Mouse (Mus musculus) heart, embryonic 15.5 days (tissue): ENCODE results near the gene Serpina5. TPM values are rescaled to one million over a fixed set of nuclear protein-coding genes. Genes with fewer than 3 reads are reported as not detected.

Experiments
- ATAC-seq: fragments of 200-750 bp; cut with Nextera tagmentation; replicated peaks from 2 replicates; pipeline ENCODE4 v1.8.0; 2017; ENCODE audit warnings: low read depth, moderate TSS enrichment; ENCODE audit not compliant: insufficient number of reproducible peaks, insufficient read depth, low FRiP score
- H3K27ac ChIP-seq: fragments of 300-500 bp; sonication (generic); 2 replicates; pipeline ENCODE4 v1.5.1; 2015; ENCODE audit warnings: mild to moderate bottlenecking, inconsistent platforms
- H3K27me3 ChIP-seq: fragments of 300-500 bp; sonication (generic); 2 replicates; pipeline ENCODE4 v1.6.1; 2015; ENCODE audit warnings: inconsistent platforms
- H3K36me3 ChIP-seq: fragments of 300-500 bp; sonication (generic); 2 replicates; pipeline ENCODE4 v1.6.1; 2015; ENCODE audit warnings: mild to moderate bottlenecking, inconsistent platforms
- H3K4me1 ChIP-seq: fragments of 300-500 bp; sonication (generic); replicated peaks from 2 replicates; pipeline ENCODE4 v1.6.1; 2015; ENCODE audit warnings: inconsistent platforms
- H3K4me2 ChIP-seq: fragments of 300-500 bp; sonication (generic); 2 replicates; pipeline ENCODE4 v1.6.1; 2015; ENCODE audit warnings: inconsistent platforms, mild to moderate bottlenecking, moderate library complexity
- H3K4me3 ChIP-seq: fragments of 300-500 bp; sonication (generic); 2 replicates; pipeline ENCODE4 v1.5.1; 2015; ENCODE audit warnings: mild to moderate bottlenecking, inconsistent platforms
- H3K9ac ChIP-seq: fragments of 300-500 bp; sonication (generic); 2 replicates; pipeline ENCODE4 v1.6.1; 2015; ENCODE audit warnings: mild to moderate bottlenecking, inconsistent platforms
- H3K9me3 ChIP-seq: fragments of 300-500 bp; sonication (generic); replicated peaks from 2 replicates; pipeline ENCODE4 v1.6.1; 2016; ENCODE audit warnings: inconsistent platforms
- WGBS: fragments of 180-500 bp; shearing (Covaris S2); methylation state at CpG from one replicate; pipeline ENCODE4 v1.1.7; 2015; ENCODE audit warnings: mixed read lengths; 5-methylcytosine and 5-hydroxymethylcytosine counted together
- polyA plus RNA-seq: library from polyadenylated mRNA; unstranded; fragments of >200 nt; fragmentation: Nextera tagmentation; extraction: Ambion mirVana; gene quantifications from 2 replicates; pipeline ENCODE4 v1.2.1, GENCODE M21; 2015

The Serpina5 gene
- polyA plus RNA-seq, result not detected in 2 replicates

DNA sequence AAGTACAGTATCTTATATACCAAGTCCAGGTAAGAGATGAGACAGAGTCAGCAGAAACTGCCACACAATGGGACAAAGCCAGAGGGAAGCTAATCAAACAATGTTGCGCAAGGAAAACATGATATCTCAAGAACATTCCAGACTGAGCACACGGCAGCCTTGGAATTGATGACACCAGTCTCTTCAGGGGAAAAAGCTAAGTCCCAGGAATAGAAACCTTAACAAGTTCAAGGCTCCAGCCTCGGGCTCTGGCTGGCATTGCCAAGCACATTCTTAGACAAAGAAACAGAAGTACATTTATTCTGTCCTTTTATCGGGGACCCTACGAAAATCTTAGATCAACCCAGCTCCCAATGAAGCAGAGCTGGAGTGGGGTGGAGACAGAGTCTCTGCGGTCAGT is at the start of gene Serpina5:
TSS of gene Serpina5 (plus strand) at position 346 of the 400 bp plus-strand sequence.
- Histone ChIP-seq H3K36me3 (no peaks in the 10 kb centered on the region), H3K9ac (no peak within 1 kb of the TSS), H3K4me2 (no peak within 1 kb of the TSS), H3K9me3 (no peaks in the 10 kb centered on the region), H3K27ac (no peak within 1 kb of the TSS), H3K4me1 (no peaks in the 10 kb centered on the region), H3K27me3 (no peaks in the 10 kb centered on the region), H3K4me3 (no peak within 1 kb of the TSS)
- ATAC-seq, result no peak
- 75% methylated on average over 6 of the region's 6 CpGs for whole genome bisulfite sequencing

DNA sequence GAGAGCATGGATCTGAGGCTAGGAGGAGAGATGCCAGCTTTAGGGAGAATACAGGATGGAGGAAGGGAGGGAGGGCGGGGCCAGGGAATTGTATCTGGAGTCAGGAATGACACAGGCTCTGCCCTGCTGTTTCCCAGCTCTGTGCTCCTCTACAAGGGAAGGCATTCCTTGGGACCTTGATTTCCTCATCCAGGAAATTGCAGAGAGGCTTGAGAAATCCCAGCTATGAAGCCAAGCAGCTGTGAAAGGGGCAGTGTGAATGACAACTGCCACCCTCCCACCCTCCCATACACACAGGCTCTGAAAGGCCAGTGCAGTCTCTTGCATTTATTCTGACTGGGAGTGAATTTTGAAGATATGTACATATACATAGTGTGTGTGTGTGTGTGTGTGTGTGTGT is 46.9 kb upstream of the Serpina5 start:
- no peak for ATAC-seq
- Histone ChIP-seq H3K9me3 (no peaks in the 10 kb centered on the region), H3K4me3 (no peak overlapping the region), H3K36me3 (no peaks in the 10 kb centered on the region), H3K4me1 (peaks cover 11% of the 10 kb centered on the region), H3K9ac (no peak overlapping the region), H3K27me3 (peaks cover 9% of the 10 kb centered on the region; the same call in 1 of the 2 replicates), H3K4me2 (no peak overlapping the region), H3K27ac (no peak overlapping the region)
- 37% methylated on average over 1 of the region's 1 CpGs for WGBS

DNA sequence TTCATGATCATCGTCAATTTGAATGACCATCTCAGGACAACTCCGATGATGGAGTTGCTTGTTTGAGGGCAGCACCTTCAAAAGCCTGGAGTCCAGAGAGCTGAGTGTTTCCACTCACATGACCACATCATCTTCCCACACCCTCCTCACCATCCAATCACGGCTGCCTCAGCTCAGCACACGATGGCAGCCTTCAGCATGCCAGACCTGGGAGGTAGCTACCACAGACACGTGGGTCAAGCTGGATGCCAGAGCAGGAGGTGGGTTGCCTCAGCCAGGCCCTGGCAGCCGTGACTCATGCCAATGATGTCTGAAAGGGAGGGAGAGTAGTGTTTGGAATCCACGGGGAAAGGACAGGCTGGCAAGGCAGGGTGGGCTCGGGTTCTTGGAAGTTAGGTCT is 45.2 kb upstream of the Serpina5 start:
- Histone ChIP-seq H3K4me3 (no peak overlapping the region), H3K9me3 (no peaks in the 10 kb centered on the region), H3K4me1 (peaks cover 11% of the 10 kb centered on the region), H3K27me3 (peaks cover 16% of the 10 kb centered on the region), H3K9ac (no peak overlapping the region), H3K27ac (no peak overlapping the region), H3K4me2 (no peak overlapping the region), H3K36me3 (no peaks in the 10 kb centered on the region)
- WGBS, result 68% methylated on average over 8 of the region's 8 CpGs
- ATAC-seq, result no peak

DNA sequence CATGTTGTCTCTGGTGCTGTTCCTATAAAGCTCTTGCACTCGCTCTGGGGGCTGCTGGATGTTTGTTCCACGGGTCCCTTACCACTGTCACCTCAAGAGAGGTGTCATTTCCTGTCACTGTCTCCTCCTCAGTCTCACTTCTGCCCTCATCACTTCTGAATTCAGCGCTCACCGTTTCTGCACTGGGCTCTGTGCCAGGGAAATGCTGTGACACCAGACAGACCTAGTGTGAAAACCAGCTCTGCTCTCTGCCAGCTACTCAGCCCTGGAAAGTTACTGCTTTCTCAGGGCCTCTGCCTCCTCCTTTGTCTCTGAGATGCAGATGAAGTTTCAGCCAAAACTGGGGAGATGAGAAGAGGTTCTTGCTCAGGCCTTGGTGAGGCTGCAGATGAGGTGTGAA is 43.9 kb upstream of the Serpina5 start:
- Histone ChIP-seq H3K9me3 (no peaks in the 10 kb centered on the region), H3K4me2 (no peak overlapping the region), H3K9ac (no peak overlapping the region), H3K27ac (peak overlapping the region; percentile 30; the same call in 1 of the 2 replicates), H3K27me3 (peaks cover 20% of the 10 kb centered on the region), H3K4me1 (peaks cover 11% of the 10 kb centered on the region), H3K36me3 (no peaks in the 10 kb centered on the region), H3K4me3 (no peak overlapping the region)
- 3% methylated on average over 4 of the region's 4 CpGs for WGBS
- ATAC-seq, result peak; percentile 38; the same call in 1 of the 2 replicates

DNA sequence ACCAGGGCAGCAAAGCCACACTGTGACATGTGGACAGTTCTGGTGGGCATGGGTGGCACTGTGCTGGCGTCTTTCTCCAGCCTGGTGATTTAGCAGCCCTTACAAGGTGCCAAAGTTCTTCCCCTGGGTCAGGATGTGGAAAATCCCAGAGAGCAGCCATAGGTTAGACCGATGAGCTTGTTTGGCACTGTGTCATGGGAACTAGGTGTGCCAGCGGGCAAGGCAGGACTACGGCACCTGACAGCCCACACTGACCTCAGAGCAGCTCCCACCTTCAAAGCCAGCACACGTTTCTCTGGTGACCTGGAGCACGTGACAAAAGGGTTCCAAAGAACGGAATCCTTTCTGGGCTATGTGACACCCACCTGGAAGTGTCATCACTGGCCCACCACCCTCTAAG is 43.4 kb upstream of the Serpina5 start:
- H3K9me3 ChIP-seq, result no peaks in the 10 kb centered on the region
- H3K27ac ChIP-seq, result peak overlapping the region; percentile 30; the same call in 1 of the 2 replicates
- no peak overlapping the region for H3K4me2 ChIP-seq
- peaks cover 11% of the 10 kb centered on the region for H3K4me1 ChIP-seq
- ATAC-seq, result 0 out of 2 replicates have a peak, but pooled peaks have one; percentile 13
- H3K9ac ChIP-seq, result no peak overlapping the region
- H3K27me3 ChIP-seq, result peaks cover 22% of the 10 kb centered on the region
- 67% methylated on average over 7 of the region's 7 CpGs for WGBS
- H3K36me3 ChIP-seq, result no peaks in the 10 kb centered on the region
- no peak overlapping the region for H3K4me3 ChIP-seq

DNA sequence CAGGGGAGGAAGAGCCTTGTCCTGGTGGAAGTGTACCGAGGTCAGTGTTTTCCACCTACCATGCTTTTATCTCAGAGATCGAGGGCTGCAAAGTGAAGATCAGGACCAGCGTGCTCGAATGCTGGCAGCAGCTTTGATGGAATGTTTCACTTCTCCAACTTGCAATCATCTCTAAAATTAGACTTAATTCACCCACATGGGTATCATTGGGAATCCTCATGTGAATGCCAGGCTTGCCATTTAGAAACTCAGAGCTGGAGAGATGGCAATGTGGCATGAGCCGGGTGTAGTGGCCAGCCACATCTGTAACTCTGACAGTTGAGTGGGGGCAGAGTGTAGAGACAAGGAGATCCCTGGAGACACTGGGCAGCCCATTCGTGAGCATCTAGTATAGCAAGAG is 40.8 kb upstream of the Serpina5 start:
- ATAC-seq, result no peak
- H3K4me1 ChIP-seq, result peaks cover 11% of the 10 kb centered on the region
- H3K36me3 ChIP-seq, result no peaks in the 10 kb centered on the region
- H3K9ac ChIP-seq, result no peak overlapping the region
- no peak overlapping the region for H3K4me3 ChIP-seq
- H3K27me3 ChIP-seq, result peaks cover 22% of the 10 kb centered on the region
- H3K9me3 ChIP-seq, result no peaks in the 10 kb centered on the region
- 54% methylated on average over 6 of the region's 6 CpGs for WGBS
- H3K27ac ChIP-seq, result no peak overlapping the region
- no peak overlapping the region for H3K4me2 ChIP-seq

DNA sequence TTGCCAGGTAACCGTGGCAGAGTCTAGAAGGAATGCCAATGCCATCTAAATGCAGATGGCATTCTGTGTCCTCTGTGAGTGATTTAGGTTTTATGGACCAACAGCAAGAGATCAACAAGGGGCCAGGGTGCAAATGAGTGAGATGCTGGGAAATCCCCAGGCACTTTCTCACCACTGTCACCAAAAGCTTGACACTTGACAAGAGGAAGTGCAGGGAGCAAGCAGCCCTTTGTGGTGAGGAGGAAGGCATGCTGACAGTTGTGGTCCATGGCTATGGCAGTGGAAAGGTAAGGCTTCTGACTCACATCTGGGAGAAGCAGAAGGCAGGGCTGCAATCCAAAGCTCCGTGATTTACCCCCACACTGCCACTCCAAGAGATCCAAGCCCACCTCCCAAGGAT is 39.1 kb upstream of the Serpina5 start:
- H3K9ac ChIP-seq, result no peak overlapping the region
- peaks cover 7% of the 10 kb centered on the region for H3K4me1 ChIP-seq
- no peak overlapping the region for H3K4me2 ChIP-seq
- no peaks in the 10 kb centered on the region for H3K36me3 ChIP-seq
- H3K4me3 ChIP-seq, result no peak overlapping the region
- 35% methylated on average over 2 of the region's 2 CpGs for WGBS
- peaks cover 17% of the 10 kb centered on the region for H3K27me3 ChIP-seq
- no peak for ATAC-seq
- no peaks in the 10 kb centered on the region for H3K9me3 ChIP-seq
- no peak overlapping the region for H3K27ac ChIP-seq

DNA sequence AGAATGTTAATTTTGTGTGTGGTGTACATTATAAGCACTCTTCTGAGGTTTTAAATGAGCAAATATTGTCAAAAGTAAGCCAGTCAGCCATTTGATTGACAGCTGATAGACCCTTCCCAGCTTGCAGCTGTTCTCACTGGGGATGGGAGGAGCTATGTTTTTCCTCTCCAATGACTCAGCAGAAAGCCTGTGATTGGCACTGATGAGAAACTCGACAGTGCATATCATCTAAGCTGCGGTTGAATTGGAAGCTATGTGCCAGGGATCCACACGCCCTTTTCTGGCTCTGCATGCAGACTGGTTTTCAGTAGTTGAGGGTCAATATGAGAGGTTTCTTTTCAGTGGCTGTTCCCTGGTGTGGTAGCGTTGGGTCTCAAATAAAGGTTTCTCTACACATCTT is 36.4 kb upstream of the Serpina5 start:
- H3K4me1 ChIP-seq, result no peaks in the 10 kb centered on the region
- no peaks in the 10 kb centered on the region for H3K9me3 ChIP-seq
- WGBS, result 55% methylated on average over 4 of the region's 4 CpGs
- ATAC-seq, result no peak
- peaks cover 9% of the 10 kb centered on the region for H3K27me3 ChIP-seq
- H3K9ac ChIP-seq, result no peak overlapping the region
- no peak overlapping the region for H3K27ac ChIP-seq
- H3K36me3 ChIP-seq, result no peaks in the 10 kb centered on the region
- H3K4me3 ChIP-seq, result no peak overlapping the region
- no peak overlapping the region for H3K4me2 ChIP-seq

DNA sequence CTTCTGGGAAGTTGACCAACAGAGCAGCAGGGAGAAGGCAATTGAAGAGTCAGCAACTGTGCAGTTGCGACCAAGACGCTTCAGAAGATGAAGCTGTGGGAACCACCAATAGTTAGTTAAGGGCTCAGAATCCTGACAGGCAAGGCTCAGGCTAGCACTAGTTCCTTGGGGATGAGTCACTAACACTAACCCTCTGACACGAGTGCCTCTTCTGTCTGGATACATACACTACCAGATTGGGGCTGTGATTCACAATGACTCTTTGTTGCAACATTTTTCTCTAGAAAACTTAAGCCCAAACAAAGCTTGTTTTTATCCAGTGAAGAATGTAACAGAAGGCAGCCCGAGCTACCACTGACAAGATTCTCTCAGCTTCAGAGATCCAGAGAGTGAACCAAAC is 35.9 kb upstream of the Serpina5 start:
- H3K27me3 ChIP-seq, result peaks cover 9% of the 10 kb centered on the region
- no peak overlapping the region for H3K4me3 ChIP-seq
- no peaks in the 10 kb centered on the region for H3K36me3 ChIP-seq
- H3K9ac ChIP-seq, result no peak overlapping the region
- 70% methylated on average over 4 of the region's 4 CpGs for WGBS
- no peak overlapping the region for H3K4me2 ChIP-seq
- no peak for ATAC-seq
- H3K4me1 ChIP-seq, result no peaks in the 10 kb centered on the region
- H3K27ac ChIP-seq, result no peak overlapping the region
- no peaks in the 10 kb centered on the region for H3K9me3 ChIP-seq

DNA sequence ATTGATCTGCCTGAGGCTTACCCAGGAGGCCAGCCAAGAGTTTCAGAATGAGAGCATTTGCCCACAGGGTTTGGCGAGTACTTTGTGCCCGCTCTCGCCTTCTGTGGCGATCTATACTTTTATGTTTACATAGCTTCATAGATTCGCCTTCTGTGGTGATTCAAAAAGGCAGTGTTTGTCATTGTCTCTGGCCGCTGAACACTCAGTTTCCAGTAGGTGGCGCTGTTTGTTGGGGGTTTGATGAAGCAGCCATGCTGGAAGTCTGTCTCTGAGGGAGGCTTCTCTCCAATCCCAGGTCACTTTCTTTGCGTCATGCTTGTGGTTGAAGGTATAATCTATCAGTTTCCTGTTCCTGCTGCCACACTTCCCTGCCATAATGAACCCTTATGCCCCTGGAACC is 34.7 kb upstream of the Serpina5 start:
- H3K9ac ChIP-seq, result no peak overlapping the region
- H3K4me3 ChIP-seq, result no peak overlapping the region
- H3K4me1 ChIP-seq, result no peaks in the 10 kb centered on the region
- 23% methylated on average over 8 of the region's 8 CpGs for WGBS
- peaks cover 4% of the 10 kb centered on the region; the same call in 1 of the 2 replicates for H3K27me3 ChIP-seq
- H3K9me3 ChIP-seq, result no peaks in the 10 kb centered on the region
- H3K36me3 ChIP-seq, result no peaks in the 10 kb centered on the region
- H3K27ac ChIP-seq, result no peak overlapping the region
- no peak overlapping the region for H3K4me2 ChIP-seq
- ATAC-seq, result no peak

DNA sequence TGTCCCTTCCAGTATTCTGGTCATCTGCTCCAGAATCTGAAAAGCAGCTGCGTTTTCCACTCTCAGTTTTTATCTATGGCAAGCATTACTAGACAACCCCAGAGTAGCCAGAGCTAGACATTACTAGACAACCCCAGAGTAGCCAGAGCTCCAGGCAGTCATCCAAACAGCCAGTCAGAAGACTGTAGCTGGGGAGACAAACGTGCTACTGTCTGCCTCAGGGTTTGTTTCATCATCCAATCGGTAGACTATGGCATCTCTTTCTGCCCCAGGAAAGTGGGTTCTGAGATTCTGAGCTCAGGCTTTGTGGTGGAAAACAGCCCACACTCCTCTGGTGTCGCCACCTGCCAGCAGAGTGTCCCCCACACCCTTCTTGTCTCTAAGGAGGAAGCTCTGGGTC is 33.4 kb upstream of the Serpina5 start:
- no peak for ATAC-seq
- no peaks in the 10 kb centered on the region for H3K9me3 ChIP-seq
- peak overlapping the region; percentile 33 for H3K4me3 ChIP-seq
- no peak overlapping the region for H3K9ac ChIP-seq
- H3K4me1 ChIP-seq, result no peaks in the 10 kb centered on the region
- H3K36me3 ChIP-seq, result no peaks in the 10 kb centered on the region
- 0 out of 2 replicates have a peak overlapping the region, but pooled peaks have one; percentile 20 for H3K27ac ChIP-seq
- peaks cover 2% of the 10 kb centered on the region; the same call in 1 of the 2 replicates for H3K27me3 ChIP-seq
- 26% methylated on average over 4 of the region's 4 CpGs for WGBS
- peak overlapping the region; percentile 43 for H3K4me2 ChIP-seq

DNA sequence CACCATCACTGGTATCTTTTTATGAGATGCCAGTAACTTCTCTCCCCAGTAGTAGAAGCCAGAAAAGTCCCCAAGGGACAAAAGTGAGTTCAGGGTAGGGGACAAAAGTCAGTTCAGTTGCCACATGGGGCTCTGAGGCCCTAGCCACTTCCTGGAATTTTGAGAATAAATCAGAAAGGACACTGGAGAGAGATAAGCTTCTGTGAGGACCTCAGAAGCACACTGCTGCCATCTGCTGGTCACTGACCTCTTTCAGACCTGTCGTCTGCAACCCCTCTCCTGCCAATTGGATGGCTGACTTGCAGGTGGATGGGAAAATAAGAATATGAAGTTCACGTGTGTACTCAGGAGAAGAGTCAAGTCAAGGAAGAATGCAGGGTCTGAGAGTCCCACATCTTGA is 31.3 kb upstream of the Serpina5 start:
- H3K4me1 ChIP-seq, result no peaks in the 10 kb centered on the region
- H3K27me3 ChIP-seq, result peaks cover 2% of the 10 kb centered on the region
- H3K36me3 ChIP-seq, result no peaks in the 10 kb centered on the region
- no peak overlapping the region for H3K4me3 ChIP-seq
- WGBS, result 6% methylated on average over 2 of the region's 2 CpGs
- H3K4me2 ChIP-seq, result no peak overlapping the region
- no peaks in the 10 kb centered on the region for H3K9me3 ChIP-seq
- no peak; the same call in 1 of the 2 replicates for ATAC-seq
- no peak overlapping the region for H3K27ac ChIP-seq
- no peak overlapping the region for H3K9ac ChIP-seq
